Mouse (Mus musculus) midbrain, embryonic 15.5 days (tissue): ENCODE measurements around the gene Proser2. TPM values are rescaled to one million over a fixed set of nuclear protein-coding genes. Genes with fewer than 3 reads are reported as not detected.

Source experiments
- ATAC-seq: fragments of 200-750 bp; cut with Nextera tagmentation; replicated peaks from 2 replicates; pipeline ENCODE4 v1.8.0; 2017; ENCODE audit warnings: moderate TSS enrichment
- H3K27ac ChIP-seq: fragments of 300-500 bp; sonication (generic); 2 replicates; pipeline ENCODE4 v1.5.1; 2015; ENCODE audit warnings: mild to moderate bottlenecking, inconsistent platforms
- H3K27me3 ChIP-seq: fragments of 300-500 bp; sonication (generic); replicated peaks from 2 replicates; pipeline ENCODE4 v1.6.1; 2015; ENCODE audit warnings: inconsistent platforms
- H3K36me3 ChIP-seq: fragments of 300-500 bp; sonication (generic); replicated peaks from 2 replicates; pipeline ENCODE4 v1.6.1; 2015; ENCODE audit warnings: inconsistent platforms
- H3K4me1 ChIP-seq: fragments of 300-500 bp; sonication (generic); 2 replicates; pipeline ENCODE4 v1.6.1; 2015; ENCODE audit warnings: inconsistent platforms
- H3K4me2 ChIP-seq: fragments of 300-500 bp; sonication (generic); 2 replicates; pipeline ENCODE4 v1.6.1; 2015; ENCODE audit warnings: inconsistent platforms, mild to moderate bottlenecking, moderate library complexity
- H3K4me3 ChIP-seq: fragments of 300-500 bp; sonication (generic); 2 replicates; pipeline ENCODE4 v1.5.1; 2015; ENCODE audit warnings: mild to moderate bottlenecking, inconsistent platforms
- H3K9ac ChIP-seq: fragments of 300-500 bp; sonication (generic); 2 replicates; pipeline ENCODE4 v1.6.1; 2015; ENCODE audit warnings: mild to moderate bottlenecking, inconsistent platforms
- H3K9me3 ChIP-seq: fragments of 300-500 bp; sonication (generic); 2 replicates; pipeline ENCODE4 v1.6.1; 2016; ENCODE audit warnings: inconsistent platforms
- WGBS: fragments of 180-500 bp; shearing (Covaris S2); methylation state at CpG from one replicate; pipeline ENCODE4 v1.1.7; 2015; ENCODE audit warnings: mixed read lengths; 5-methylcytosine and 5-hydroxymethylcytosine counted together
- polyA plus RNA-seq: library from polyadenylated mRNA; unstranded; fragments of >200 nt; fragmentation: Nextera tagmentation; extraction: Ambion mirVana; gene quantifications from 2 replicates; pipeline ENCODE4 v1.2.1, GENCODE M21; 2015

Proser2 gene
- polyA plus RNA-seq, 1 experiment from 2014 or later, result 6.8 TPM

DNA sequence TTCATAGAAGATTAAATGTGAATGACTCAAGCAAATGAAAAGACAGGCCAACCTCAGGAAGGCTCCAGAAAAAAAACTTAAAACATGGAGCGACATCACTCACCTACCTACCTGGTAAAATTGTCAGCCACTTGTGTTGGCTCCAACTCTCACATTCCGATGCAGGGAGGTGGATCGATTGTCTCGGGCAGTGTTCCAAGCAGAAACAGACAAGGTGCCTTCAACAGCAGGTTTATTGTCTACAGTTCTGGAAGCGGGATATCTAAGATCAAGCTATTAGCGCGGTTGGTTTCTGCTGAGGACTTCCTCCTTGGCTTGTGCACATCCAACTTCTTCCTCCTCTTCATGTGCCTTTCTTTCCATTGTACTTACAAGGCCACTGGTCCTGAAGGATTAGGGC is 27.6 kb upstream of the Proser2 start:
- no peak for ATAC-seq
- no peak overlapping the region for H3K9ac ChIP-seq
- 95% methylated on average over 7 of the region's 7 CpGs for WGBS

DNA sequence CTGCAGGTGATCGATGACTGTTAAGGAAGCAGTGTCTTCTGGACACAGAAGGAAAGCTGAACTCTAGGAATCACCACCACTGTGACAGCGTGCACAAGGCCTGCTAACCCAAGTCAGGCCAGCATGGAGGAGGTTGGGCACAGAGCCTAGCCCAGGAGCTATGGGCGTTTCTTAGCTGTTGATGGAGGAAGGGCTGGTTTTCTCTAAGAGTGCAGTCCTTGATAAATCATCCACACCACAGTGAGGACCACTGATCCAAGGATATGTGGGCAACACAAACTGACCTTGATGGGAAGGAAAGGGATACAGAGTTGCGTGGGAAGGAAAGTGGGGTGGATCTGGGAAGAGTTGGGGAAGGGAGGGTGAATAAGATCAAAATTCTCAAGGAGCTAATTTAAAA is 27.2 kb upstream of the Proser2 start:
- Histone ChIP-seq H3K36me3 (no peaks in the 10 kb centered on the region), H3K4me1 (no peaks in the 10 kb centered on the region), H3K4me2 (no peak overlapping the region), H3K27ac (no peak overlapping the region), H3K27me3 (no peaks in the 10 kb centered on the region), H3K9me3 (no peaks in the 10 kb centered on the region), H3K9ac (no peak overlapping the region), H3K4me3 (no peak overlapping the region)
- WGBS, result 87% methylated on average over 4 of the region's 4 CpGs
- ATAC-seq, result no peak

More for the DNA sequence above, 27.6 kb upstream of the Proser2 start:
- no peaks in the 10 kb centered on the region for H3K27me3 ChIP-seq
- H3K36me3 ChIP-seq, result no peaks in the 10 kb centered on the region
- H3K9me3 ChIP-seq, result no peaks in the 10 kb centered on the region
- no peak overlapping the region for H3K4me2 ChIP-seq
- H3K4me3 ChIP-seq, result no peak overlapping the region
- no peaks in the 10 kb centered on the region for H3K4me1 ChIP-seq
- no peak overlapping the region for H3K27ac ChIP-seq

DNA sequence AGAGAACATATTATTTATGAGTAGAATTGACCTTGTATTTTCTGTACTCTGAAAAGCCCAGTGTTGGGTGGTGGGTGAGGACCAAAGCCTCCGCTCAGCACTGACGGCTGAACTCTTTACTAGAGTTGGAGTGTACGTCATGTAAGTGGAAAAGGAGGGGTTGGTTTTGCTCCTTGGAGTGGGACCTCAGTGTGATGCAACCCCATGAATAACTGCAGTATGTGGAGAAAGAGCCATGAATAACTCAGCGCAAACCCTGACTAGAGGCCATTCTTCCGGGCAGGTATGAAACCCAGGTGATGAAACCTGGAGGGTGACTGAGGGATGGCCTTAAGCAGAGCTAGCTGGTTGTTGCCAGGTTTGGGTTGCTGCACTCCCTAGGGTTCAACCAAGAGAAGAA is 19.8 kb upstream of the Proser2 start:
- 95% methylated on average over 5 of the region's 5 CpGs for WGBS
- no peak overlapping the region for H3K4me2 ChIP-seq
- no peaks in the 10 kb centered on the region for H3K4me1 ChIP-seq
- no peaks in the 10 kb centered on the region for H3K27me3 ChIP-seq
- H3K9me3 ChIP-seq, result no peaks in the 10 kb centered on the region
- H3K4me3 ChIP-seq, result no peak overlapping the region
- H3K36me3 ChIP-seq, result no peaks in the 10 kb centered on the region
- ATAC-seq, result no peak
- no peak overlapping the region for H3K27ac ChIP-seq
- H3K9ac ChIP-seq, result no peak overlapping the region

DNA sequence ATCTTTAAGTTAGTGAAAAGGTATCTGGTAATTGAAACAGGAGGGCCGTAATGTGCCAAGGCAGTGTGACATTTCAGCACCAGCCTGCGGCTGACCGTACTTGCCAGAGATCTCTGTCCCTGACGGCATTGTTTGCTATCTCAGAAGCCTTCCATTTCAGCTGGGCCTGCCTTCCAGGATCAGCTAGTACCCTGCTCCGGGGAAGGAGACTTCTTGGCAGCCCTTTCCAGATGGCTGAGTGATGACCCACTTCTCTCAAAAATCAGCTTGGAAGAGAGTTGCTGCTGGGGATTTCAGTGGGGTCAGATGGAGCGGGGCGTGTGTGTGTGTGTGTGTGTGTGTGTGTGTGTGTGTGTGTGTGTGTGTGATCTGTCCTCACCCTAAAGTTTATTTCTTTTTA is 16.9 kb upstream of the Proser2 start:
- no peaks in the 10 kb centered on the region for H3K27me3 ChIP-seq
- no peak overlapping the region for H3K4me3 ChIP-seq
- no peak overlapping the region for H3K9ac ChIP-seq
- H3K9me3 ChIP-seq, result no peaks in the 10 kb centered on the region
- no peaks in the 10 kb centered on the region for H3K4me1 ChIP-seq
- H3K27ac ChIP-seq, result no peak overlapping the region
- no peak for ATAC-seq
- no peaks in the 10 kb centered on the region for H3K36me3 ChIP-seq
- 92% methylated on average over 7 of the region's 7 CpGs for WGBS
- no peak overlapping the region for H3K4me2 ChIP-seq

DNA sequence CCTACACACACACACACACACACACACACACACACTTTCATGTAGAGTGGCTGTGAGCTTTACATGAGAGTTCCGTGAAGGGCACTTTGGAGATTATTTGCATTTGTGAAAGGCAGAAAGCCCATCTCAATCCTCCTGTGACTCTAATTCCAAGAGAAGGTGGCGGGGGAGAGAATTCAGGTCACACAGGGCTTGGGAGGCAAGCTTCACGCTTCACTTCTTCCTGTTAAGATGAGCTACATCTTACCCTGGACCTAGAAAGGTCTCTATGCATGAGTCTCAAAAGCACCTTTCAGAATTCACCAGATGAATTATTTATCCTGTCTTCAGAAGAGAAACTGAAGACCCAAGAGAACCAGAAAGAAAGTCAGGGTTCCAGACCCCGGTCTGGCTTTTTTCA is 16.2 kb upstream of the Proser2 start:
- Histone ChIP-seq H3K36me3 (no peaks in the 10 kb centered on the region), H3K9ac (no peak overlapping the region), H3K27me3 (no peaks in the 10 kb centered on the region), H3K9me3 (no peaks in the 10 kb centered on the region), H3K4me1 (no peaks in the 10 kb centered on the region), H3K27ac (no peak overlapping the region), H3K4me3 (no peak overlapping the region), H3K4me2 (no peak overlapping the region)
- WGBS, result 64% methylated on average over 4 of the region's 4 CpGs
- no peak for ATAC-seq

DNA sequence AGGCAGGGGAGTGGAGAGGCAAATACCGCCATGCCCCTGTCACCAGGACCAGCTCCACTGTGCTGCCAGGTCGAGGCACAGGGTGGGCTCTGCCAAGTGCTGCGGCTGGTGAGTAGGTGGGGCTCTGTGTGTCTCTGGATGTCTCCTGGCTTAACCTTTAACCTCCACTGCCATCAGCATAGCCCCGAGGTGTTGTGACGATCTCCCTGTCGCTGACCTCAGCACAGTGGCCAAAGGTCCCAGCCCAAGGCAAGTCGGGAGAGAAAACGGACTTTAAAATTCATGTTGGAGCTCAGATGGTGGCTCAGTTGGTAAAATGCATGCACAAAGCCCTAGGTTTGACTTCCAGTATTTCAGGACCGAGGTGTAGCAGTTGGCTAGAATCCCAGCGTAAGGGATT is 15.6 kb upstream of the Proser2 start:
- 71% methylated on average over 10 of the region's 10 CpGs for WGBS
- no peaks in the 10 kb centered on the region for H3K27me3 ChIP-seq
- no peak for ATAC-seq
- H3K4me1 ChIP-seq, result no peaks in the 10 kb centered on the region
- H3K36me3 ChIP-seq, result no peaks in the 10 kb centered on the region
- H3K4me3 ChIP-seq, result no peak overlapping the region
- no peaks in the 10 kb centered on the region for H3K9me3 ChIP-seq
- no peak overlapping the region for H3K9ac ChIP-seq
- no peak overlapping the region for H3K27ac ChIP-seq
- H3K4me2 ChIP-seq, result no peak overlapping the region

DNA sequence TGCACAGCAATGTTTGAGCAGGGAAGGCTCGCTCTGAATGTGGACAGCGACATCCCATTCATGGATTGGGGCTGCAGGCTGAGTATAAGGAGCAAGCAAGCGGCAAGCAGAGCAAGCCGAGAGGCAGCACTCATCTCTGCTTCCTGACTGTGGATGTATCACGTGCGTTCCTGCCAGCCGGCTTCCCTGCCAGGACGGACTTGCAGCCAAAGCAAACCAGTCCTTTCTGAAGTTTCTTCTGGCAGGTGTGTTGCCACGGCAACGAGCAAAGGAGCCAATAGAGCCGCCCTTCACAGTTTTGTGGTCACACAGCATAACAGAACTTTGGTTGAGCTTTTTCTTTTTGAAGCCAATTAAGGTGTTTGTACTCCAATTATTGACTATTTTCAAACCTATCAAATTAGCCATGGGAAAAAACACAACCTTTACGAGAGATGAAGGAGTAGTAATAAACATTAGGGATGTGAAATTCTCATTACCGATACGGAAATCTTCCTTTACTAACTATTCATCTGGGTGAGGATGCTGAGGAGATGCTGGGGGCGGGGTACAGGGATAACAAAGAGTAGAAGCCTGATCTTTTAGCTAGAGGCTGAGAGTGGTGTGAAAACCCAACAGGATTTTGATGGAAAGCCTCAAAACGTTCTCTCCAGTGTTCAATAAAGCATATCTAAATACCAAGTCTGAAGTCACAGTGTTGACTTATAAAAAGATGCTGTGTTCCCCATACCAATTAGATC is 13.1 kb upstream of the Proser2 start:
- Histone ChIP-seq H3K9me3 (no peaks in the 10 kb centered on the region), H3K4me3 (no peak overlapping the region), H3K36me3 (no peaks in the 10 kb centered on the region), H3K9ac (no peak overlapping the region), H3K27ac (no peak overlapping the region), H3K4me1 (no peaks in the 10 kb centered on the region), H3K27me3 (no peaks in the 10 kb centered on the region), H3K4me2 (no peak overlapping the region)
- 68% methylated on average over 16 of the region's 16 CpGs for WGBS
- ATAC-seq, result no peak

DNA sequence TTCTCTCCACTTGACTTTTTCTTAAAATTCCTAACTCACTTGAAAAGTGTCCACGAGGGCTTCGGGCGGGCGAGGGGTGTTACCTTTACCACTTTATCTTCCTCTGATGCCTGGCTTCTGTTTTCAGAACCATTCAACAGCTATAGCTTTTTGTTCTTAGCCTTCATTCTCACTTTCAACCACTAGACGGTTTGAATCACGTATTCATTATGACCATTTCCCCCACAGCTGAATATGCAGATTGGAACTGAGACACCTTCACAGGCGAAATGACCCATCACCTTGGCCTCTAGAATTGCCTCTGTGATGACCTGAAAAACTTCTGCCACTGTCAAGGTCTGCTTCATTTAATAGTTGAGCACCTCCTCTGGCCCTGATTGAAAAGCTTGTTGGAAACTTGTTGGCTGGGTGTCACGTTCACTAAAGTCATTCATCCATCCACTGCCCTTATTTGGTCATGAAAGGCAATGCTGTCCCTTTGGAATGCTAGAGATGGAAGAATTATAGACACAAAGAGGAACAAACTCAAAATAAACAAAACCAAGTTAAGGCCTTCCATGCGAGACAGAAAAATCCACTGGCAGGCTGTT is 10.7 kb upstream of the Proser2 start:
- H3K4me2 ChIP-seq, result no peak overlapping the region

DNA sequence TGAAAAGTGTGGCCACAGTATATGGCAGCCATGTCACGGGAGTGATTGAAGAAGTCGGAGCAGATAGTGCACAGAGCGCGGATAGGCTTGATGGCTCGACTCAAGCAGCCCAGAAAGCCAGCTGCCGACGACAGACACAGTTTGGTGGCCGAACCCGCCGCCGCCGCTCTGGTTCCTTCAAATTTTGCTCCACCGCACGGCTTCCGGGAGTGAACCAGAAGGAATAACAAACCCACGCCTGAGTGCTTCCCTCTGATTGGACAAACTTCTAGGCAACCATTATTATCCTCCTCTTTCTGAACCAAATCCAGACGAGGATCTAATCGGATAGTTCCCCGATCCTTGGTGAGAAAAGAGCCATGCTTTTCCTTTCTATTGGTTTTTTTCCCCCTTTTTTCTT is 3.9 kb upstream of the Proser2 start:
- WGBS, result 92% methylated on average over 19 of the region's 19 CpGs

More for the DNA sequence above, 10.7 kb upstream of the Proser2 start:
- ATAC-seq, result no peak
- Histone ChIP-seq H3K4me3 (no peak overlapping the region), H3K27me3 (no peaks in the 10 kb centered on the region), H3K27ac (no peak overlapping the region), H3K9ac (no peak overlapping the region), H3K36me3 (no peaks in the 10 kb centered on the region), H3K9me3 (no peaks in the 10 kb centered on the region), H3K4me1 (no peaks in the 10 kb centered on the region)
- WGBS, result 87% methylated on average over 9 of the region's 9 CpGs

DNA sequence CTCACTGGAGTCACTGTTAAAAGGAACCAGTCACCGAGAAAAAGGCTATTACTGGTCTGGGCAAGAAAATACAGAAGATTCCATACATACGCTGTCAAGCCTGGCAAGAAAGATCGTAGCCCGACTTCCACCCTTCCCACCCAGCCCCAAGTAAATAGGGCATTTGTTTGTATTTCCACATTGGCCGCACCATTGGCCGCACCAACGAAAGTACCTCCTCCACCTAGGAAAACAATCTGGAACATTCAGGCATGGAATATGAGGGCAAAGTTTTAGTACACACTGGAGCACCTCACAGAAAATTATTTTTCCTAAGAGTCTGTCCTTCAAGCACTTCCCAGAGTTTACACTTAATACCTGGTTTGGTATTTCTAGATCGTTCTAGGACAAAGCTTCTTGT is 1.1 kb downstream of the Proser2 start:
- Histone ChIP-seq H3K27ac (no peak overlapping the region), H3K4me1 (peaks cover 8% of the 10 kb centered on the region; the same call in 1 of the 2 replicates), H3K4me2 (peak overlapping the region; percentile 99; the same call in 1 of the 2 replicates), H3K36me3 (no peaks in the 10 kb centered on the region), H3K9me3 (no peaks in the 10 kb centered on the region), H3K9ac (no peak overlapping the region), H3K4me3 (no peak overlapping the region; the same call in 1 of the 2 replicates), H3K27me3 (peaks cover 16% of the 10 kb centered on the region)
- 56% methylated on average over 8 of the region's 8 CpGs for WGBS
- no peak for ATAC-seq

More for the DNA sequence above, 3.9 kb upstream of the Proser2 start:
- Histone ChIP-seq H3K9me3 (no peaks in the 10 kb centered on the region), H3K4me1 (peaks cover 8% of the 10 kb centered on the region; the same call in 1 of the 2 replicates), H3K36me3 (no peaks in the 10 kb centered on the region), H3K4me2 (no peak overlapping the region), H3K27ac (no peak overlapping the region), H3K4me3 (no peak overlapping the region), H3K9ac (no peak overlapping the region), H3K27me3 (peaks cover 14% of the 10 kb centered on the region)
- ATAC-seq, result no peak

DNA sequence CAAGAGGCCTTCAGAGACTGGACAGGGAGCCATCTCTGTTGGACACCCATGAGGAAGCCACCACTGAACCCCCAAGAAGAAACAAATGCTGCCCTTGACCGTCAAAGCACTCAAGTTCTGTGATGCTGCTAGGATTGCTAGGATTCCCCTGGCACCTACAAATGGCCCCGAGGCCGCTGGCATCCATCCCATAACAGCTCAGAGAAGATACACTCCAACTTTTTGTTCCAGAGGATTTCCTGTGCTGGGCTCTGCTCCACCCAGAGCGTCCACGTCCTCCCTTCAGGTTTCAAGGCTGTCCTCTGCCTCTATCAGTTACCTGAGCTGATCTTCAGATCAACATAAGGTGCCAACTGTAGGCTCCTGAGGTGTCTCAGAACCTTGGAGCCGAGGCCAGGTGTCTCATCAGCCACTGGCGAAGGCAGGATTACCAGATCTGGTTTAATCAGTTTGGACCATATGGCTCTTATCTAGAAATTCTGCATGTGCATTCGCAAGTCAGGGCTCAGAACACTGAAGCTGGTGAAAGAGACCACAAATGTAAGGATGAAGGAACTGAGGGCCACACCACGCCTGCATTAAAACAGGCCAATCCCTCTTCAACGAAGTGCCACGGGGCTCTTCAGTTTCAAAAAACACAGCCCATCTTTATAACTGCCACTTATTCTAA is 1.7 kb downstream of the Proser2 start:
- Histone ChIP-seq H3K4me2 (no peak overlapping the region), H3K4me1 (peaks cover 8% of the 10 kb centered on the region; the same call in 1 of the 2 replicates), H3K9me3 (no peaks in the 10 kb centered on the region), H3K27ac (no peak overlapping the region), H3K9ac (no peak overlapping the region), H3K36me3 (no peaks in the 10 kb centered on the region), H3K4me3 (no peak overlapping the region), H3K27me3 (peaks cover 16% of the 10 kb centered on the region)
- WGBS, result 88% methylated on average over 11 of the region's 11 CpGs
- ATAC-seq, result no peak

DNA sequence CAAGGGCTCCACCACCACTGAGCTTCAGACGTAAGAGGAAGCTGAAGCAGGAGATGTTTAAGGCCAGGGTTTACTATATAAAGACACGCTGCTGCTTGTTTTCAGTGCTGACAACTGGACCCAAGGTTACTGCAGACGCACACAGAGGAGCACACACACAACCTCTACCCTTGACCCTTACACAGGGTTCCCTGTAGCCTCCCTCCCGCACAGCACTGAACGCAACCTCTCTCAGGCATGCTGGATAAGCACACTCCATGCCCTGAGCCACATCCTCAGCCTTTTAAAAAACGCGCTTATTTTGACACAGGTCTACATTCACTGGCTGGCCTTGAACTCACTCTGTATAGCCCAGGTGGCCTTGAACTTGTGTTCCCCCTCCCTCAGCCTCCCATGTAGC is 7.0 kb downstream of the Proser2 start:
- no peaks in the 10 kb centered on the region for H3K36me3 ChIP-seq

More for the DNA sequence above, 7.0 kb downstream of the Proser2 start:
- no peak overlapping the region for H3K9ac ChIP-seq
- no peaks in the 10 kb centered on the region; the same call in 1 of the 2 replicates for H3K27me3 ChIP-seq
- H3K9me3 ChIP-seq, result no peaks in the 10 kb centered on the region
- no peak overlapping the region for H3K4me3 ChIP-seq
- H3K4me1 ChIP-seq, result no peaks in the 10 kb centered on the region
- H3K27ac ChIP-seq, result no peak overlapping the region
- H3K4me2 ChIP-seq, result no peak overlapping the region
- 88% methylated on average over 7 of the region's 7 CpGs for WGBS
- no peak for ATAC-seq
